18 mouse cellular contexts compared by ENCODE assay signal in the genomic region with DNA sequence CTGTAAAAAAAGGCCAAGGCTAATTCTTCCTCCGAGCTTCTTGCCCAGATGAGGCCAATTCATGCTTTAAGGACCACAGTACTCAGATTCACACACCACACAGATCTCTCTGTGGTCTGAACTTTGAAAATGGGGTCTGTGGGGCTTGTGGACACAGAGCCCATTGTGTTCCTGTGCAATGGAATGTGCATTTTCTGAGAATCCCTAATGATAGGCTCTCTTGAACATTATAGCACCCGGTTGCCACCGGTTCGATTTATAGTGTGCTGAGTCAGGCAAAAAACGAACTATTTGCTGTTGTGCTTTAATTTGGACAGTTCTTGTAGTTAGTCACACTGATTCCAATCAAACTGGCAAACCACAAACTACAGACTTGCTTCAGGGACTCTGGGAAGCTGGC.
DNase-seq lines count a peak whose midpoint lies in the region; ATAC-seq lines count a peak whose summit lies in the region.
"Had no signal": no experiment of that assay in that cellular context is flagged by ENCODE, and none has a peak within 500 bp of the region (broad histone marks: within the 10 kb centered on the region; RNA-seq: fewer than 3 reads in every experiment).

No protein-coding gene starts in this region.

- no peaks in the 10 kb centered on the region for H3K36me3 ChIP-seq in neural tube, embryonic 11.5 days (ENCODE audit: control insufficient read depth, insufficient read depth, low read length)
- no peaks in the 10 kb centered on the region for H3K36me3 ChIP-seq in neural tube, embryonic 15.5 days
- H3K36me3 ChIP-seq: forebrain, embryonic 15.5 days; midbrain, embryonic 10.5 days had no signal

- peak; percentile 19 for DNase-seq in neural tube, embryonic 11.5 days (ENCODE audit: low spot score)
- peak; percentile 16 for DNase-seq in embryo, embryonic 11 days
- DNase-seq in forelimb bud, embryonic 11.5 days (ENCODE audit: low read depth, low spot score): peak; percentile 66
- peak; percentile 52 for DNase-seq in retina, postnatal 1 day
- no peak for DNase-seq in gastrocnemius, adult 18-20 months (ENCODE audit: low spot score)
- no peak for DNase-seq in adrenal gland, adult 18-20 months (ENCODE audit: low spot score in 2 of 2)
- DNase-seq: cerebellum, postnatal 14 days; gastrocnemius, postnatal 25 days; heart, postnatal 14 days; kidney, adult 11 months; kidney, postnatal 10 days; thymus, adult 2 months had no signal

- no peak overlapping the region for H3K27ac ChIP-seq in neural tube, embryonic 11.5 days (ENCODE audit: low read depth, low read length)
- no peak overlapping the region for H3K27ac ChIP-seq in neural tube, embryonic 15.5 days (replicated peaks)
- H3K27ac ChIP-seq: forebrain, embryonic 15.5 days; layer of hippocampus, adult 2 months; midbrain, embryonic 10.5 days had no signal

- H3K4me3 ChIP-seq in neural tube, embryonic 11.5 days (ENCODE audit: low read depth, low read length): no peak overlapping the region
- no peak overlapping the region for H3K4me3 ChIP-seq in neural tube, embryonic 15.5 days (replicated peaks)
- H3K4me3 ChIP-seq: forebrain, embryonic 15.5 days; layer of hippocampus, adult 2 months; midbrain, embryonic 10.5 days had no signal

- H3K4me2 ChIP-seq in neural tube, embryonic 11.5 days (ENCODE audit: low read depth): no peak overlapping the region
- H3K4me2 ChIP-seq in neural tube, embryonic 15.5 days: no peak overlapping the region
- H3K4me2 ChIP-seq: forebrain, embryonic 15.5 days; heart, embryonic 11.5 days; hindbrain, embryonic 14.5 days had no signal

- 53% methylated on average over 5 of the region's 5 CpGs for WGBS in neural tube, embryonic 11.5 days
- WGBS in neural tube, embryonic 15.5 days: 34% methylated on average over 5 of the region's 5 CpGs

- no peaks in the 10 kb centered on the region for H3K9me3 ChIP-seq in neural tube, embryonic 11.5 days (ENCODE audit: control insufficient read depth, low read length)
- H3K9me3 ChIP-seq in neural tube, embryonic 15.5 days (replicated peaks): no peaks in the 10 kb centered on the region
- H3K9me3 ChIP-seq: forebrain, embryonic 15.5 days; midbrain, embryonic 10.5 days had no signal

- H3K4me1 ChIP-seq in neural tube, embryonic 11.5 days (ENCODE audit: control insufficient read depth, insufficient read depth, low read length): 0 out of 2 replicates have a peak, but pooled peaks cover 3% of the 10 kb centered on the region
- H3K4me1 ChIP-seq in neural tube, embryonic 15.5 days: peaks cover 15% of the 10 kb centered on the region

- no peaks in the 10 kb centered on the region for H3K27me3 ChIP-seq in neural tube, embryonic 11.5 days (ENCODE audit: control insufficient read depth, insufficient read depth, low read length)
- no peaks in the 10 kb centered on the region for H3K27me3 ChIP-seq in neural tube, embryonic 15.5 days (replicated peaks)
- H3K27me3 ChIP-seq: forebrain, embryonic 15.5 days had no signal

- no peak overlapping the region for H3K9ac ChIP-seq in neural tube, embryonic 11.5 days (ENCODE audit: low read length)
- no peak overlapping the region for H3K9ac ChIP-seq in neural tube, embryonic 15.5 days (replicated peaks)
- H3K9ac ChIP-seq: forebrain, embryonic 15.5 days; hindbrain, embryonic 14.5 days had no signal

- ATAC-seq in neural tube, embryonic 11.5 days (ENCODE audit: insufficient read depth, low FRiP score, low TSS enrichment): no peak; the same call in 1 of the 2 replicates
- ATAC-seq in neural tube, embryonic 15.5 days (ENCODE audit: low FRiP score): no peak
- ATAC-seq: forebrain, embryonic 15.5 days had no signal

Comparison
In these comparisons a context has a peak if more than half of its experiments do, and no peak if none do; other contexts are left out.
1. DNase-seq: peak in neural tube, embryonic 11.5 days (single experiment), embryo, embryonic 11 days (single experiment), forelimb bud, embryonic 11.5 days (single experiment) and retina, postnatal 1 day (single experiment); none in gastrocnemius, adult 18-20 months (single experiment) and adrenal gland, adult 18-20 months (0 of 2).